Mouse (Mus musculus) kidney, adult 2 months (tissue): Measurements from ENCODE around the gene Dkkl1.

Experiments used
- CTCF ChIP-seq: fragments of 200-500 bp; conservative IDR thresholded peaks from 2 replicates; pipeline ENCODE4 v1.5.1; 2011; ENCODE audit warnings: low read depth, mild to moderate bottlenecking, control low read depth, low read length, moderate library complexity, mixed read lengths; ENCODE audit not compliant: insufficient read depth, insufficient read length
- POLR2A ChIP-seq: fragments of 200-500 bp; IDR thresholded peaks from one replicate; pipeline ENCODE4 v1.6.1; 2011; ENCODE audit warnings: low read depth, low read length, control low read depth

- TF ChIP-seq CTCF (no peak), POLR2A (no peak)
Observed at GRCm38 (mm10) chr7:45176356-45176755, 35.6 kb downstream of the Dkkl1 start.
